Mouse (Mus musculus) hindlimb bud, embryonic 11.5 days (tissue): ENCODE data around the gene Lrp1.
A peak's percentile ranks its signal among the peaks of the same experiment; 100 is the strongest.

Experiments used
- DNase-seq: peaks from one replicate; pipeline ENCODE4 v3.0.0-alpha.2; 2012; ENCODE audit warnings: low read depth, low spot score; ENCODE audit errors: extremely low spot score

The Lrp1 gene

GRCm38 (mm10) chr10:127509837-127510701, 110.9 kb downstream of the Lrp1 start:
- no peak for DNase-seq

- peak; percentile 94 for DNase-seq
Measured at GRCm38 (mm10) chr10:127509051-127509836, 111.7 kb downstream of the Lrp1 start.

- no peak for DNase-seq
Measured at GRCm38 (mm10) chr10:127508239-127508638, 112.7 kb downstream of the Lrp1 start.

GRCm38 (mm10) chr10:127500894-127501893, 119.8 kb downstream of the Lrp1 start, which contains the start of gene Stac3:
TSS of gene Stac3 (plus strand) at chr10:127501686.
- DNase-seq: no peak

- no peak for DNase-seq
Measured at GRCm38 (mm10) chr10:127500042-127500441, 120.9 kb downstream of the Lrp1 start.

GRCm38 (mm10) chr10:127499516-127499915, 121.4 kb downstream of the Lrp1 start:
- no peak for DNase-seq

- no peak for DNase-seq
Measured at GRCm38 (mm10) chr10:127496156-127496555, 124.8 kb downstream of the Lrp1 start.

GRCm38 (mm10) chr10:127492118-127492517, 128.8 kb downstream of the Lrp1 start:
- no peak for DNase-seq

GRCm38 (mm10) chr10:127491128-127491512, 129.8 kb downstream of the Lrp1 start:
- no peak for DNase-seq

- DNase-seq: no peak
Measured at GRCm38 (mm10) chr10:127490160-127491127, 130.5 kb downstream of the Lrp1 start.

GRCm38 (mm10) chr10:127488856-127489255, 132.1 kb downstream of the Lrp1 start:
- no peak for DNase-seq
